Mouse (Mus musculus) lung, postnatal 0 days (tissue): ENCODE results near the gene Pih1d3.

Experiments
- CTCF ChIP-seq: IDR thresholded peaks from 2 replicates; pipeline ENCODE4 v1.5.1; 2016; ENCODE audit warnings: antibody characterized with exemption, mild to moderate bottlenecking
- EP300 ChIP-seq: IDR thresholded peaks from 2 replicates; pipeline ENCODE4 v1.6.1; 2016; ENCODE audit warnings: antibody characterized with exemption, mild to moderate bottlenecking, control low read depth

DNA sequence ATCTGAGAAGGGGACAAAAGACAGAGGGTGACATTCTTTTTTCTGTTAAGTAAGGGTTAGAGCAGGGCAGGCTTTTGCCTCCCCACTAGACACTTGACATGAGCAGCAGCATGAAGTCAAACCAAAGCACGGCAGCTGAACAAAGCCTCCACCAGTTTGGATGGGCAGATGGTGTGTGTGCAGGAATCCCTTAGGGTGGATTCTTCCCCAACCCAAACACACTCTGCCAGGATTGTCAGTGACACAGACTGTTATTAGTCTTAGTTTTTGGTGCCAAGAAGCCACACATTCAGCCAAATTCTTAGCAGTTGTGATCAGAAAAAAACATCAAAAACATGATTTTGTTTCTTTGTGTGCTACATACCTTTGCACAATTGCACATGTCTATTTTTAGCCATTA lies 44.4 kb upstream of the Pih1d3 start:
- no peak for TF ChIP-seq CTCF
- TF ChIP-seq EP300 = no peak
